Mouse (Mus musculus): Measurements from ENCODE around the gene Rab44.

- peak; percentile 93 for TF ChIP-seq CTCF (IDR thresholded peaks at IDR 0.05; ENCODE audit: control insufficient read depth, insufficient read depth, low read length)
- no peak for TF ChIP-seq POLR2A (IDR thresholded peaks at IDR 0.05; ENCODE audit: borderline replicate concordance, control insufficient read depth, low read depth, low read length)
Observed at GRCm38 (mm10) chr17:29171001-29171772, 57.2 kb downstream of the Rab44 start.
